Mouse (Mus musculus): Measurements from ENCODE around the gene Thbs1. TPM values are rescaled to one million over a fixed set of nuclear protein-coding genes. Genes with fewer than 3 reads are reported as not detected.
"Not testable (repeated sequence)": the region's sequence is repeated elsewhere in the genome, so short reads cannot be mapped to it uniquely, and the experiment has no call there.

Thbs1 gene
- polyA plus RNA-seq, 1 experiment from 2014 or later = 240 TPM

GRCm38 (mm10) chr2:118119684-118120083 lies 8.0 kb downstream of the Thbs1 start:
- H3K79me2 ChIP-seq (ENCODE audit: inconsistent target) = peaks cover 2% of the 10 kb centered on the region; the same call in 1 of the 2 replicates
- H3K27ac ChIP-seq = no peak overlapping the region
- H3K36me3 ChIP-seq (ENCODE audit: inconsistent target) = peaks cover 98% of the 10 kb centered on the region
- 93% methylated on average over 8 of the region's 12 CpGs for WGBS (ENCODE audit: missing documents)
- no peak overlapping the region for H3K4me3 ChIP-seq (ENCODE audit: inconsistent target)

DNA sequence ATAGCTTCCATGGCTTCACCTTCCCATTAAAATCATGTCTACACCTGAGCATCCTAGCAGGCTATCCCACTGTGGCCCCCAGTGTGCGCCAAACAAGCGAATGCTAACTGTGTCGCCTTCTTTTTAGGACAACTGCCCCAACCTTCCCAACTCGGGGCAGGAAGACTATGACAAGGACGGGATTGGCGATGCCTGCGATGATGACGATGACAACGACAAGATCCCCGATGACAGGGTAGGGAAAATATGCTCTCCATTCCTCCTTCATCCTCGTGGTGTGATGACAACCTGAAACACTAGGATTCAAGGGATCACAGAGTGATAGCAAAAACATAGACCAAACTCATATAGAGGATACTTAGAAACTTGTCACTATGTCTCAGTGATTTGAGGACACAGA lies 8.4 kb downstream of the Thbs1 start:
- Histone ChIP-seq H3K4me3 (ENCODE audit: inconsistent target) (no peak overlapping the region), H3K36me3 (ENCODE audit: inconsistent target) (peaks cover 98% of the 10 kb centered on the region), H3K27ac (no peak overlapping the region), H3K79me2 (ENCODE audit: inconsistent target) (no peaks in the 10 kb centered on the region)
- WGBS (ENCODE audit: missing documents) = 87% methylated on average over 11 of the region's 11 CpGs

DNA sequence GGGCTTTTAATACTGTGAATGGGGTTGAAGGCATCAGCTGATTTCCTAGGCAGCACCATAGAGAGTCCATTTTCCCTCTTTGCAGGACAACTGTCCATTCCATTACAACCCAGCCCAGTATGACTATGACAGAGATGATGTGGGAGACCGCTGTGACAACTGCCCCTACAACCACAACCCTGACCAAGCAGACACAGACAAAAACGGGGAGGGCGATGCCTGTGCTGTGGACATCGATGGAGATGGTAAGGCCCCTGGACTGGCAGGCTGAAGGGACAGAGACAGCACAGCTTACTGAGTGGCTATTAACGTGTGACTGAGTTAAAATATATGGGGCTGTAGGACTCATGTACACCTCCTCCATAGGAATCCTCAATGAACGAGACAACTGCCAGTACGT lies 9.1 kb downstream of the Thbs1 start:
- Histone ChIP-seq H3K27ac (no peak overlapping the region), H3K36me3 (ENCODE audit: inconsistent target) (peaks cover 99% of the 10 kb centered on the region), H3K79me2 (ENCODE audit: inconsistent target) (no peaks in the 10 kb centered on the region), H3K4me3 (ENCODE audit: inconsistent target) (no peak overlapping the region)
- 92% methylated on average over 7 of the region's 7 CpGs for WGBS (ENCODE audit: missing documents)

DNA sequence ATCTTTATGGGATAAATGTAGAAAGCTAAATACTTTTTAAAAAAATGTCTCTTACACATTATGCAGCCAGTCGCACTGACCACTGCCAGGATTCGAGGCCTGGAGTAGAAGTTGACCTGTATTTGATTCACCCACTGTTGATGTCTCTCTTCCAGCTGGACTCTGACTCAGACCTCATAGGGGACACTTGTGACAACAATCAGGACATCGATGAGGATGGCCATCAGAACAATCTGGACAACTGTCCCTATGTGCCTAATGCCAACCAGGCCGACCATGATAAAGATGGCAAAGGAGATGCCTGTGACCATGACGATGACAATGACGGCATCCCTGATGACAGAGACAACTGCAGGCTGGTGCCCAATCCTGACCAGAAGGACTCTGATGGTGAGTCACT lies 10.6 kb downstream of the Thbs1 start:
- 97% methylated on average over 6 of the region's 6 CpGs for WGBS (ENCODE audit: missing documents)
- Histone ChIP-seq H3K4me3 (ENCODE audit: inconsistent target) (no peak overlapping the region), H3K27ac (no peak overlapping the region), H3K36me3 (ENCODE audit: inconsistent target) (peaks cover 84% of the 10 kb centered on the region), H3K79me2 (ENCODE audit: inconsistent target) (no peaks in the 10 kb centered on the region)

- no peak overlapping the region for H3K27ac ChIP-seq
- peaks cover 70% of the 10 kb centered on the region for H3K36me3 ChIP-seq (ENCODE audit: inconsistent target)
- WGBS (ENCODE audit: missing documents) = 95% methylated on average over 9 of the region's 9 CpGs
- H3K4me3 ChIP-seq (ENCODE audit: inconsistent target) = no peak overlapping the region
- no peaks in the 10 kb centered on the region for H3K79me2 ChIP-seq (ENCODE audit: inconsistent target)
Measured at GRCm38 (mm10) chr2:118123743-118124142, 12.1 kb downstream of the Thbs1 start.

GRCm38 (mm10) chr2:118124437-118124836 lies 12.8 kb downstream of the Thbs1 start:
- H3K79me2 ChIP-seq (ENCODE audit: inconsistent target) = no peaks in the 10 kb centered on the region
- 94% methylated on average over 7 of the region's 7 CpGs for WGBS (ENCODE audit: missing documents)
- H3K4me3 ChIP-seq (ENCODE audit: inconsistent target) = no peak overlapping the region
- H3K36me3 ChIP-seq (ENCODE audit: inconsistent target) = peaks cover 63% of the 10 kb centered on the region
- H3K27ac ChIP-seq = no peak overlapping the region

DNA sequence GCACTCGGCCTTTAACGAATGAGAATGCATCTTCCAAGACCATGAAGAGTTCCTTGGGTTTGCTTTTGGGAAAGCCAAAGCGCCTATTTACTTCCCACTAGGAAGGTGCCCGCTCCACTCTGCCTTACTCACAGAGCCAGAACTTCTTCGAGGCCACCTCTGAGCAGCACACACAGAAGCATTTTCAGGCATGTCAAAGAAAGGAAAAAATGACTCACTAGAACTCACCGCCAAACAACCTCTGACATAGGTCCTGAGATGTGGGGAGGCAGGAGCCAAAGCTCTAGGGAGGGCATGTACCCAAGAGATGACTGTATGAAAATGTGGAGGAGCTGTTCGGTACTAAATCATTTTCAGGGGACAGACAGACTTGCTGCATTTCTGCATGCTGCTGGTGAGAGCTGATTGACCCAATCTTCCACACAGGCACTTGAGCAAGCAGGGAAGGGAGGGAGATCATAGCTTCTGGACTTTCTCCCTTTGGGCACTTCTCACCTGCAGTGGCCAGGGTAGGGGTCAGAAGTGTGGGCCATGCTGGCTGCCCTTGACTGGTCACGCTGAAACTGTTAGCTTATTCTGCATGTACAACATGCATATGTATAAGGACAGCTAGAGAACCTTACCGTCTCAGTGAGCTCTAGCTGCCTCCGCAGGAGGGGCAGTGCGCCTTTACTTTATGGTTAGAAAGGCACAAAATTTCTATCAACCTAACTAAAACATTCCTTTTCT lies 13.7 kb downstream of the Thbs1 start:
- Histone ChIP-seq H3K79me2 (ENCODE audit: inconsistent target) (no peaks in the 10 kb centered on the region), H3K36me3 (ENCODE audit: inconsistent target) (peaks cover 54% of the 10 kb centered on the region), H3K4me3 (ENCODE audit: inconsistent target) (no peak overlapping the region), H3K27ac (no peak overlapping the region)
- WGBS (ENCODE audit: missing documents) = 95% methylated on average over 11 of the region's 11 CpGs

GRCm38 (mm10) chr2:118125943-118126470 lies 14.3 kb downstream of the Thbs1 start:
- WGBS (ENCODE audit: missing documents) = 61% methylated on average over 7 of the region's 7 CpGs

DNA sequence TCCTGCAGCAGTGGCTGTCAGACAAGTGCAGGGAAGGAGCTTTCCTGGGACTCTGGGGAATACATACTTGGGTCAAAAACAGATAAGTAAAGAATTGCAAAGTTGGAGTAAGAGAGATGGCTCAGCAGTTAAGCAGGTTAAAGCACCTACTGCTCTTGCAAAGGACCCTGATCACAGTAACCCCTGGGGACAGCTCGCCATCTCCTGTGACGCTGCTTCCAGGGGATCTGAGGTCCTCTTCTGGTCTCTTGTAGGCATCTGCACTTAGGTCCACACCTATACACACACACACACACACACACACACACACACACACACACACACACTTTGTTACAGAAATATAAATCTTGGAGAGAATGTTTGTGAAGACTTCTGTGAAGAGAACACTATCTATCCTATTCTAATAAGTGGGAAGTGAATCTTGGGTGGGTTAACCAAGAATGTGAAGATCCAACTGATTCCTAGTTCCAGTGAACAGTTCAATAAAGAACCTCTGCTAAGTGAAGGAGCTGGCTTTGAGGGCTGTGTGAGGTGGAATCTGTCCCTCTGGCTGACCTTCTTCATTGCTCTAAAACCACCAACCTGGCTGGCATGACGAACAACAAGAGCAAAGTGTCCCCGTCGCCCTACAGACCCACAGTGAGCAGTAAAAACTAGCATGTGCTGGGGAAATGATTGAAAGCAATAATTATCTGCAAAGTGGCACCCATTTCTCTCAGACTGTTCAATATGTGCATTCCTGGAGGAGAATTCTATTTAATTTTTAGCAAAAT lies 16.0 kb downstream of the Thbs1 start:
- WGBS (ENCODE audit: missing documents) = 85% methylated on average over 5 of the region's 5 CpGs
- H3K27ac ChIP-seq = no peak overlapping the region
- H3K36me3 ChIP-seq (ENCODE audit: inconsistent target) = peaks cover 30% of the 10 kb centered on the region
- no peak overlapping the region for H3K4me3 ChIP-seq (ENCODE audit: inconsistent target)
- no peaks in the 10 kb centered on the region for H3K79me2 ChIP-seq (ENCODE audit: inconsistent target)

More at GRCm38 (mm10) chr2:118125943-118126470, 14.3 kb downstream of the Thbs1 start:
- Histone ChIP-seq H3K4me3 (ENCODE audit: inconsistent target) (no peak overlapping the region), H3K27ac (no peak overlapping the region), H3K36me3 (ENCODE audit: inconsistent target) (peaks cover 47% of the 10 kb centered on the region), H3K79me2 (ENCODE audit: inconsistent target) (no peaks in the 10 kb centered on the region)

DNA sequence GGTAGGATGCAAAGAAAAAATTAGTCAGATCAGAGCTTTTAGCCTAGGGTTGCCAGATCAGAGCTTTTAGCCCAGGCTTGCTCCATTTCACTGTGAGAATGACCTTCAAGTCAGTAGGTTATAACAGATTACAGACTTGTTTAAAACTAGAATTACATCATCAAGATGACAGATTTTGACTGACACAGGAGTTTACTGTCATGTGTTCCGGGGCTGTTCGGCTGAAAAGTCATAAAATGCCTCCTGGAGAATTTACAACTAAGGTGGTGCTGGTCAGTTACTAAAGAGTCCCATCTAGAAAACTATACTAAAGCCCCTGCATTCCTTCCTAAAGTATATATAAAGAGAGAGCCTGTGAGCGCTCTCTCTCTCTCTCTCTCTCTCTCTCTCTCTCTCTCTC lies 16.6 kb downstream of the Thbs1 start:
- Histone ChIP-seq H3K79me2 (ENCODE audit: inconsistent target) (no peaks in the 10 kb centered on the region), H3K27ac (no peak overlapping the region), H3K36me3 (ENCODE audit: inconsistent target) (peaks cover 24% of the 10 kb centered on the region), H3K4me3 (ENCODE audit: inconsistent target) (no peak overlapping the region)
- 46% methylated on average over 2 of the region's 3 CpGs for WGBS (ENCODE audit: missing documents)

- H3K79me2 ChIP-seq (ENCODE audit: inconsistent target) = no peaks in the 10 kb centered on the region
- no peak overlapping the region for H3K27ac ChIP-seq
- H3K36me3 ChIP-seq (ENCODE audit: inconsistent target) = no peaks in the 10 kb centered on the region
- H3K4me3 ChIP-seq (ENCODE audit: inconsistent target) = no peak overlapping the region
- WGBS (ENCODE audit: missing documents) = 87% methylated on average over 9 of the region's 9 CpGs
Measured at GRCm38 (mm10) chr2:118137071-118137470, 25.4 kb downstream of the Thbs1 start.

DNA sequence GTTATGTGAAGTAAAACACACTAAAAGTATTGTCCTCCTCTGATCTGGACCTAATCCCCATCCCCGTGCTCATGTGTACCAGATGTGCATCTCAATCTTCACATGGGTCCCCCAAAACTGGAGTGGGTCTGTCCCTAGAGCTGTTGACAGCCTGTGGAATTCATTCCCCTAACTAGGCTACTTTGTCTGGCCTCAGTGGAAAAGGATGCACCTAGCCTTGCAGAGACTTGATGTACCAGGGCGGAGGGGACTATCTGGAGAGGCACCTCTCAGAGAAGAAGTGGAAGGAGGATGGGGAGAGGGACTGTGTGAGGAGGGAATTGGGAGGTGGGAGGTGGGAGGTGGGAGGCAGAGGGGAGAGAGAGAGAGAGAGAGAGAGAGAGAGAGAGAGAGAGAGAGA lies 26.1 kb downstream of the Thbs1 start:
- Histone ChIP-seq H3K36me3 (ENCODE audit: inconsistent target) (no peaks in the 10 kb centered on the region), H3K79me2 (ENCODE audit: inconsistent target) (no peaks in the 10 kb centered on the region), H3K4me3 (ENCODE audit: inconsistent target) (no peak overlapping the region), H3K27ac (no peak overlapping the region)
- WGBS (ENCODE audit: missing documents) = 73% methylated on average over 1 of the region's 2 CpGs

DNA sequence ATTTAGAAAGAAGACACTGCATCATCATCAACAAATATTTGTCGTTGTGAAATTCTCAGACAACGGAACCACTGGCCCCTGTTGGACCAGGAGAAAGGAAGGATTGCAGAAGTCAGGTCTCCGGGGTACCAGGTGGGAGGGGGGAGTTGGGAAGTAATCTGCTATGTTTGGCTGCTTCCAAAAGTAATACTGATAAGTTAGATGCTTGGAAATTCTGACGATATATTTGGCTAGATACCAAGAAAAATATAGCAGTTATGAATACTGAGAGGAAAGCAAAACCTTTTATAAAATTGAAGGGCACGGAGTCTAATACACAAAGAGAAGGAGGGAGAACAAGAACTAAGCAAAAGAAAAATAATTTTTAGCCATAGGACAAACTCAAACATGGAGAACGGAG lies 27.6 kb downstream of the Thbs1 start:
- Histone ChIP-seq H3K79me2 (ENCODE audit: inconsistent target) (no peaks in the 10 kb centered on the region), H3K4me3 (ENCODE audit: inconsistent target) (no peak overlapping the region), H3K27ac (no peak overlapping the region), H3K36me3 (ENCODE audit: inconsistent target) (no peaks in the 10 kb centered on the region)
- WGBS (ENCODE audit: missing documents) = 91% methylated on average over 6 of the region's 6 CpGs

DNA sequence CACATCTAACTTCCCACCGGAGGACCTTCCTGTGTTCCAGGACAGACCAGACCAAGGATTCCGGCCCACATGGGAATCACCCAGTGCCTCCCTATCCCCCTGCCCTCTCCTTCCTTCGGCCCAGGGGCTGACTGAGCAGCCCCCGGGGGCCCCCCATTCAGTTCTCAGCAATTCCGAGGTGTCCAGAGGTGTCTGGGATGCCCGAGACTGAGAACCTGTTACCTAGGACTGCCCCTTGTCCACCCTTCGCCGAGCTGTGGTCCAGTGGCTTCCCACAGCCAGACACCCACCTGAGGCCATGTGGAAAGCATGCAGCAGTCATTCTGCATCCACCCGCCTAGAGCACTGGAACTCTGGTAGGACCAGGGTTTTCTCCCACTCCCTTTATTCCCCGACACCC lies 30.0 kb downstream of the Thbs1 start:
- Histone ChIP-seq H3K4me3 (ENCODE audit: inconsistent target) (no peak overlapping the region), H3K36me3 (ENCODE audit: inconsistent target) (no peaks in the 10 kb centered on the region), H3K27ac (no peak overlapping the region), H3K79me2 (ENCODE audit: inconsistent target) (no peaks in the 10 kb centered on the region)
- whole genome bisulfite sequencing (ENCODE audit: missing documents) = 84% methylated on average over 10 of the region's 10 CpGs

DNA sequence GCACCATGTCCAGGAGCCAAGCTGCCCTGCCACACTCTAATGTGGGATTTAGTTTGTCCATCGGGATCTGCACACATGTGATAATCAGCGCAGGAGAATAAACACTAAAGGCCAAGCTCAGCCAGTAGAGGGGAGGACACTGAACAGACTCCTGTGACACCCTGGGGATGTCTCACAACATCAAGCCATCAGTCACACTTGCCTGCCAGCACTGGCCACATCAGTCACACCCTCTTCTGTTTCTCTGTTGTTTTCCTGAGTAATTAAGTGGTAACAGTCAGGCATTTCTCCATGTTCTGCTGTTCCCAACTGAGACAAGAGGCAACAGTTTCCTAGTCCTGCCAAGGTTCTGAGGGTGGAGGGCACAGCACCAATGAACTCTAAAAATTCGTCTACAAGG lies 36.1 kb downstream of the Thbs1 start:
- H3K36me3 ChIP-seq (ENCODE audit: inconsistent target); H3K4me3 ChIP-seq (ENCODE audit: inconsistent target); H3K79me2 ChIP-seq (ENCODE audit: inconsistent target); H3K27ac ChIP-seq: not testable (repeated sequence)
- 74% methylated on average over 3 of the region's 3 CpGs for WGBS (ENCODE audit: missing documents)
